Mouse (Mus musculus) megakaryocyte, embryonic 14.5 days (primary cell): Measurements from ENCODE around the gene Map4k2. TPM values are rescaled to one million over a fixed set of nuclear protein-coding genes. Genes with fewer than 3 reads are reported as not detected.
A peak's percentile ranks its signal among the peaks of the same experiment; 100 is the strongest.

Source experiments
- H3K27me3 ChIP-seq: replicated peaks from 2 replicates; pipeline ENCODE3; 2012; ENCODE audit warnings: inconsistent platforms
- H3K36me3 ChIP-seq: replicated peaks from 2 replicates; pipeline ENCODE3; 2012; ENCODE audit warnings: low read length, inconsistent platforms, mixed read lengths
- H3K4me1 ChIP-seq: 2 replicates; pipeline ENCODE4 v1.6.1; 2012; ENCODE audit warnings: inconsistent platforms
- H3K4me3 ChIP-seq: replicated peaks from 2 replicates; pipeline ENCODE3; 2012; ENCODE audit warnings: moderate library complexity, mild to moderate bottlenecking, inconsistent platforms
- H3K9me3 ChIP-seq: 2 replicates; pipeline ENCODE4 v1.6.1; 2012; ENCODE audit warnings: inconsistent platforms
- FLI1 ChIP-seq: IDR thresholded peaks from 2 replicates; pipeline ENCODE4 v1.6.1; 2012; ENCODE audit warnings: low read length, inconsistent platforms, mixed read lengths
- GATA1 ChIP-seq: IDR thresholded peaks from 3 replicates; pipeline ENCODE4 v1.6.1; 2012; ENCODE audit warnings: mixed read lengths, low read length, inconsistent platforms, borderline replicate concordance
- polyA plus RNA-seq: library from polyadenylated mRNA; stranded (reverse); fragments of >175 nt; gene quantifications from 2 replicates; pipeline ENCODE4 v1.2.3, GENCODE M21; 2012; ENCODE audit warnings: low replicate concordance; ENCODE audit not compliant: insufficient read depth

Map4k2 gene
- polyA plus RNA-seq, 1 experiment: 9.3 TPM

DNA sequence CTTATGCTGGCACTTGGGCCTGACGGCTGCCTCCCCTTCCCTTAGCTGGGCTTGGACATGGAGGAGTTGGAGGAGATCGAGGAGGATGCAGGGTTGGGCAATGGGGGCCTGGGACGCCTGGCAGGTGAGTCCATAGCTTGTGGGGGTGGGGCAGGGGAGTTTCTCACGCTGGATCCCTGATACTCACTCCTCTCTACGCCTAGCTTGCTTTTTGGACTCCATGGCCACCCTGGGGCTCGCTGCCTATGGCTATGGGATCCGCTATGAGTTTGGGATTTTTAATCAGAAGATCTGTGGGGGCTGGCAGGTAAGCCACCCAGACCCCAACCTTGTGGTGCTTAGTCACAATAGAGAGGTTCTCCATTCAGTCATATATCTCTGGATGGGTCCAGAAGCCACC is 44.9 kb downstream of the Map4k2 start:
- H3K36me3 ChIP-seq: peaks cover 35% of the 10 kb centered on the region
- TF ChIP-seq FLI1: no peak
- no peak for TF ChIP-seq GATA1

DNA sequence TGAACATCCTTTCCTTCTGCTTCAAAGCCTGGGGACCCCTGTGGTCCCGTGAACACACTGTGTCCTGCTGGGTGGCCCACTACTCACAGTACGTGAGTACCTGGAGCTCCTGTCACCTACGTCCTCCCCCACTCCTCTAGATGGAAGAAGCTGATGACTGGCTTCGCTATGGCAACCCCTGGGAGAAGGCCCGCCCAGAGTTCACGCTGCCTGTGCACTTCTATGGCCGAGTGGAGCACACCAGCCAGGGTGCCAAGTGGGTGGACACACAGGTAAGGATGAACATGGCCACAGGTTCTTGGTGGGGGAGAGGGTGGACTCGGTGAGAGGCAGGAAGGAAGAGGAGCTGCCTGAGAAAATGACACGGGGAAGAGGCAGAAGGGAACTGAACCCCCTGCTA is 45.3 kb downstream of the Map4k2 start:
- H3K4me3 ChIP-seq: no peak overlapping the region
- H3K4me1 ChIP-seq: peaks cover 82% of the 10 kb centered on the region
- TF ChIP-seq FLI1: no peak
- TF ChIP-seq GATA1: no peak
- H3K27me3 ChIP-seq: peaks cover 48% of the 10 kb centered on the region
- H3K9me3 ChIP-seq: no peaks in the 10 kb centered on the region
- peaks cover 35% of the 10 kb centered on the region for H3K36me3 ChIP-seq

More for the DNA sequence above, 44.9 kb downstream of the Map4k2 start:
- no peak overlapping the region for H3K4me3 ChIP-seq
- peaks cover 82% of the 10 kb centered on the region for H3K4me1 ChIP-seq
- H3K9me3 ChIP-seq: no peaks in the 10 kb centered on the region
- H3K27me3 ChIP-seq: peaks cover 45% of the 10 kb centered on the region

DNA sequence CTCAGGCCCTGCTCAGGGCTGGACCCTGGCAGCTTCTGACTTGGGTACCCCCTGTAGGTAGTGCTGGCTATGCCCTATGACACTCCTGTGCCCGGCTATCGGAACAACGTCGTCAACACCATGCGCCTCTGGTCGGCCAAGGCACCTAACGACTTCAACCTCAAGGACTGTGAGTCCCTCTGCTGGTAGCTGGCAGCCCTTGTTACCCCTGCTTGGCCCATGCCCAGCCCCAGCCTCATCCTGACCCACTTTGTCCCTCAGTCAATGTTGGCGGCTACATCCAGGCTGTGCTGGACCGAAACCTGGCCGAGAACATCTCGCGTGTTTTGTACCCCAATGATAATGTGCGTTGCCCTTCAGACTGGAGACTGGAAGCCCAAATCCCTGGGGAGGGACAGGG is 47.1 kb downstream of the Map4k2 start:
- no peaks in the 10 kb centered on the region for H3K9me3 ChIP-seq
- peaks cover 81% of the 10 kb centered on the region for H3K4me1 ChIP-seq
- H3K36me3 ChIP-seq: peaks cover 45% of the 10 kb centered on the region
- H3K4me3 ChIP-seq: no peak overlapping the region
- H3K27me3 ChIP-seq: peaks cover 49% of the 10 kb centered on the region
- TF ChIP-seq GATA1 (no peak), FLI1 (no peak)

DNA sequence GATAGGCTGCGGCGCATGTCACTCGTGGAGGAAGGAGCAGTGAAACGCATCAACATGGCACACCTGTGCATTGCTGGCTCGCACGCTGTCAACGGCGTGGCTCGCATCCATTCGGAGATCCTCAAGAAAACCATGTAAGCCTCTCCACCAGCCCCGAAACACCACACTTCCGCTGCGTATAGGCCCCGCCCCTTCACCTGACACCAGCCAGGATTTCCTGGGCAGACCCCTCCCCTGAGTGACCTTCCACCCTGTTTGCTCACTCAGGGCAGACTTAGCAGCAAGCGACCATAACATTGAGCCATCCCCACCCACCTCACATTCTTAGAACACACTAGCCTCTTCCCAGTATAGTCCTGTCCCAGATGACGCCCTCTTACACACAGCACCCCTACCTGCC is 48.9 kb downstream of the Map4k2 start:
- H3K36me3 ChIP-seq: peaks cover 52% of the 10 kb centered on the region

DNA sequence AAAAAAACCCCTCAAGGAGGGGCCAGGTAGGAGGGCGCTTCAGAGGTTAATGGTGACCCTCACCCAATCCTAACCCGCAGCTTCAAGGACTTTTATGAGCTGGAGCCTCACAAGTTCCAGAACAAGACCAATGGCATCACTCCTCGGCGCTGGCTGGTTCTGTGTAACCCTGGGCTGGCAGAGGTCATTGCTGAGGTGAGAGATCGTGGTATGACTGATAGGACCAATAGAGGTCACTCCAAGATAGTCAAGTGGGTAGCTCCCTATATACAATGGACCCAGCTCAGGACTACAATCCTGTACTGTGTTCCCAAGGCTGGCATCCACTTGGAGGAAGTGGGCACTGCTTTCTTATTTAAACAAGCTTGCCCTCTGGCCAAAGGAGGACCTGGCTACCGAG is 49.3 kb downstream of the Map4k2 start:
- no peaks in the 10 kb centered on the region for H3K9me3 ChIP-seq
- H3K4me3 ChIP-seq: no peak overlapping the region
- H3K36me3 ChIP-seq: peaks cover 52% of the 10 kb centered on the region
- H3K4me1 ChIP-seq: peaks cover 65% of the 10 kb centered on the region
- TF ChIP-seq FLI1 (no peak), GATA1 (no peak)
- peaks cover 49% of the 10 kb centered on the region for H3K27me3 ChIP-seq

More for the DNA sequence above, 48.9 kb downstream of the Map4k2 start:
- peaks cover 70% of the 10 kb centered on the region for H3K4me1 ChIP-seq
- H3K27me3 ChIP-seq: peaks cover 49% of the 10 kb centered on the region
- TF ChIP-seq FLI1: no peak
- no peak for TF ChIP-seq GATA1
- H3K4me3 ChIP-seq: peak overlapping the region; percentile 85
- no peaks in the 10 kb centered on the region for H3K9me3 ChIP-seq

DNA sequence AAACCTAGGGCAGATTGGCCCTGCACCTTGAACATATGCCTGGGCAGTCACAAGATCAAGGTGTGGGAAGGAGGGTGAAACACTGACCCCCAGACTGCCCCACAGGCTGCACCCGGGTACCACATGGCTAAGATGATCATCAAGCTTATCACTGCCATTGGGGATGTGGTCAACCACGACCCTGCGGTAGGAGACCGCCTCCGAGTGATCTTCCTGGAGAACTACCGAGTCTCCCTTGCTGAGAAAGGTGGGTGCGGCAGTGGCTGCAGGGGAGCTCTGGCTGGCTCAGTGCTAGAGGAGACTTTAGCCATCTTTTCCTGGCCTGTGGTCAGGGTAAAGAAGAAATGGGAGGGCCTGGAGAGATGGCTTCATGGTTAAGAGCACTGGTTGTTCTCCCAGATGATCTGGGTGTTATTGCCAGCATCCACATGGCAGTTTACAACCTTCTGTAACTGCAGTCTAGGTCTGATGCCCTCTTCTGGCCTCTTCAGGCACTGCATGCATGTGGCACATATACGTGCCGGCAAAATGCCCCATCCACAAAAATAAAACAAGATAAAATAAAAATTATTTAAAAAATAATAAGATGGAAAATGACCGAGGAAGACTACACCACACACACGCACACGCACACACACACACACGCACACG is 51.9 kb downstream of the Map4k2 start:
- H3K27me3 ChIP-seq: peaks cover 41% of the 10 kb centered on the region
- TF ChIP-seq GATA1: no peak
- TF ChIP-seq FLI1: no peak
- H3K4me1 ChIP-seq: peaks cover 57% of the 10 kb centered on the region
- H3K36me3 ChIP-seq: peaks cover 48% of the 10 kb centered on the region
- H3K4me3 ChIP-seq: no peak overlapping the region
- H3K9me3 ChIP-seq: no peaks in the 10 kb centered on the region

DNA sequence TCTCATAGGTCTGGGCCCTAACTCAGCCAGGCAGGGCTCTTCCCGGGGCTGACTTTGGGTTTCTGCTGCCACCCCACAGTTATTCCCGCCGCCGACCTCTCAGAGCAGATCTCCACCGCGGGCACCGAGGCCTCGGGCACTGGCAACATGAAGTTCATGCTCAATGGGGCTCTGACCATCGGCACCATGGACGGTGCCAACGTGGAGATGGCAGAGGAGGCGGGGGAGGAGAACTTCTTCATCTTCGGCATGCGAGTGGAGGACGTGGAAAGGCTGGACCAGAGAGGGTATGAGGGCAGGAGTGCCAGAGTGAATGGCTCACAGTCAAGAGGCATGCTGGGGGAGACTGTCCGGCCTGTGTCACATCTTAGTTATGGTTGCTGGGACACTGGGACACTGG is 52.7 kb downstream of the Map4k2 start:
- Histone ChIP-seq H3K4me1 (peaks cover 61% of the 10 kb centered on the region), H3K4me3 (no peak overlapping the region), H3K36me3 (peaks cover 45% of the 10 kb centered on the region), H3K9me3 (no peaks in the 10 kb centered on the region), H3K27me3 (peaks cover 35% of the 10 kb centered on the region)
- TF ChIP-seq GATA1 (no peak), FLI1 (no peak)

DNA sequence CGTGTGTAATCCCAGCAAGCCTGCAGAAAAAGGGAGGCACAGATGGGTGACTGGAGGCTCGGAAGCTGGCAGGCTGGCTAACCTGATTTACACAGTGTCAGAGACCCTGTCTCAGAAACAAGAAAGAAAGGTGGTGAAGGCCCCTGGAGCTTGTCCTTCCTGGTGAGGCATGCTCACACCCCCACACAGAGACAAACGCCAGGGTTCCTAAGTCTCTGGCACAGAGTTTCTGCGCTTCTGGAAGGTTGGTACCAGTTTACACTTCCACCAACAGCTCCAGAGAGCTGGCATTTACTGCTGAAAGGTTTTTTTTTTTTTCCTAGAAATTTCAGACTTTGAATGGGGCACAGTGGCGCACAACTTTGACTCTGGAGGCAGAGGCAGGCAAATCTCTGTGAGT is 55.3 kb downstream of the Map4k2 start:
- H3K4me3 ChIP-seq: no peak overlapping the region
- peaks cover 20% of the 10 kb centered on the region for H3K36me3 ChIP-seq
- peaks cover 28% of the 10 kb centered on the region for H3K27me3 ChIP-seq
- no peaks in the 10 kb centered on the region for H3K9me3 ChIP-seq
- no peak for TF ChIP-seq FLI1
- no peak for TF ChIP-seq GATA1
- peaks cover 59% of the 10 kb centered on the region for H3K4me1 ChIP-seq

DNA sequence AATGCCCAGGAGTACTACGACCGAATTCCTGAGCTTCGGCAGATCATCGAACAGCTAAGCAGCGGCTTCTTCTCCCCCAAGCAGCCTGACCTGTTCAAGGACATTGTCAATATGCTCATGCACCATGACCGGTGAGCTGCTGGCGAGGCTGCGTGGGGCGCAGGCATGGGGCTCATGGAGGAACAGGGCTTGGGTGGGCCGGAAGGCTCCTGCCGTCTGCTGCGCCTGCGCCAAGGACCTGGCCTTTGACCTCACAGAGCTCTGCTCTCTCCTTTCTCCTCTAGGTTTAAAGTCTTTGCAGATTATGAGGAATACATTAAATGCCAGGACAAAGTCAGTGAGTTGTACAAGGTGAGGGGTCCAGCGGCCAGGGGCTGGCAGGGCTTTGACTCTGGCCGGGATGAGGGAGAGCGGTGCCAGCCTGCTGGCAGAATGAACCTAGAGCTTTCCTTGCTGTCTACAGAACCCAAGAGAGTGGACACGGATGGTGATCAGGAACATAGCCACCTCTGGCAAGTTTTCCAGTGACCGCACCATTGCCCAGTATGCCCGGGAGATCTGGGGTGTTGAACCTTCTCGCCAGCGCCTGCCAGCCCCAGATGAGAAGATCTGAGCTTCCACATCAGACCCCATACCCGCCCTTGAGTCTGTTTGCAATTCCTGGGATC is 56.8 kb downstream of the Map4k2 start:
- H3K4me1 ChIP-seq: peaks cover 62% of the 10 kb centered on the region
- peaks cover 21% of the 10 kb centered on the region for H3K36me3 ChIP-seq
- TF ChIP-seq FLI1 (no peak), GATA1 (no peak)
- H3K27me3 ChIP-seq: peaks cover 33% of the 10 kb centered on the region
- H3K9me3 ChIP-seq: no peaks in the 10 kb centered on the region
- no peak overlapping the region for H3K4me3 ChIP-seq
